Mouse (Mus musculus) cerebellum, postnatal 14 days (tissue): ENCODE data around the gene Negr1.

ENCODE experiments used
- DNase-seq, 2 experiments: peaks; one replicate each; pipeline ENCODE4 v3.0.0; 2021; ENCODE audit warnings: mixed read lengths in 2 of 2

The Negr1 gene

GRCm38 (mm10) chr3:156561524-156562423 is at the start of gene Negr1:
Gene Negr1 (plus strand): TSS chr3:156561794.
- peak; percentile 88 to 92 for DNase-seq

GRCm38 (mm10) chr3:156526461-156526933 is 35.1 kb upstream of the Negr1 start:
- DNase-seq, result peak; percentile 33 to 61

- peak; percentile 77 to 82 for DNase-seq
Observed at GRCm38 (mm10) chr3:156527231-156527995, 34.2 kb upstream of the Negr1 start.

GRCm38 (mm10) chr3:156559441-156559825 is 2.2 kb upstream of the Negr1 start:
- peak; percentile 46 to 68 for DNase-seq

GRCm38 (mm10) chr3:156559826-156560471 is 1.6 kb upstream of the Negr1 start:
- DNase-seq, result peak; percentile 74 to 79

- peak; percentile 91 to 93 for DNase-seq
Observed at GRCm38 (mm10) chr3:156560766-156561165, 828 bp upstream of the Negr1 start.

- DNase-seq, result peak; percentile 58 to 62
Observed at GRCm38 (mm10) chr3:156562424-156562785, 811 bp downstream of the Negr1 start.

GRCm38 (mm10) chr3:156562796-156563195 is 1.2 kb downstream of the Negr1 start:
- DNase-seq, result no peak

- DNase-seq, result peak; percentile 24 to 50
Observed at GRCm38 (mm10) chr3:156563353-156563752, 1.8 kb downstream of the Negr1 start.

GRCm38 (mm10) chr3:156573465-156573864 is 11.9 kb downstream of the Negr1 start:
- DNase-seq, result no peak

GRCm38 (mm10) chr3:156576292-156576691 is 14.7 kb downstream of the Negr1 start:
- peak in 1 of 2 experiments; percentile 42 for DNase-seq

GRCm38 (mm10) chr3:156590612-156591011 is 29.0 kb downstream of the Negr1 start:
- DNase-seq, result no peak

GRCm38 (mm10) chr3:156591125-156591524 is 29.5 kb downstream of the Negr1 start:
- DNase-seq, result no peak

GRCm38 (mm10) chr3:156606846-156607245 is 45.3 kb downstream of the Negr1 start:
- DNase-seq, result no peak

GRCm38 (mm10) chr3:156619921-156620320 is 58.3 kb downstream of the Negr1 start:
- DNase-seq, result no peak

GRCm38 (mm10) chr3:156628594-156628993 is 67.0 kb downstream of the Negr1 start:
- no peak for DNase-seq

- DNase-seq, result no peak
Observed at GRCm38 (mm10) chr3:156632942-156633341, 71.3 kb downstream of the Negr1 start.

- no peak for DNase-seq
Observed at GRCm38 (mm10) chr3:156639382-156639781, 77.8 kb downstream of the Negr1 start.

- DNase-seq, result peak; percentile 66 to 72
Observed at GRCm38 (mm10) chr3:156643710-156644363, 82.2 kb downstream of the Negr1 start.

GRCm38 (mm10) chr3:156648378-156648777 is 86.8 kb downstream of the Negr1 start:
- DNase-seq, result no peak

- DNase-seq, result no peak
Observed at GRCm38 (mm10) chr3:156662553-156662952, 101.0 kb downstream of the Negr1 start.

- DNase-seq, result no peak
Observed at GRCm38 (mm10) chr3:156672560-156672959, 111.0 kb downstream of the Negr1 start.
